Mouse (Mus musculus) testis, postnatal 10 days (tissue): ENCODE results near the gene Iqcb1.
"Not testable (repeated sequence)": the region's sequence is repeated elsewhere in the genome, so short reads cannot be mapped to it uniquely, and the experiment has no call there.

ENCODE experiments used
- DNase-seq: peaks from one replicate; pipeline ENCODE4 v3.0.0; 2021; ENCODE audit warnings: low spot score

Iqcb1 gene

GRCm38 (mm10) chr16:36828054-36828786 lies at the start of gene Iqcb1:
Gene Iqcb1 (plus strand): TSS chr16:36828385.
- DNase-seq = peak; percentile 86

- no peak for DNase-seq
Observed at GRCm38 (mm10) chr16:36784146-36784545, 44.0 kb upstream of the Iqcb1 start.

- peak; percentile 40 for DNase-seq
Observed at GRCm38 (mm10) chr16:36784594-36785313, 43.4 kb upstream of the Iqcb1 start, which contains the start of gene Slc15a2. Gene Slc15a2 (minus strand): TSS chr16:36784962.

GRCm38 (mm10) chr16:36786466-36786865 lies 41.7 kb upstream of the Iqcb1 start:
- no peak for DNase-seq

- DNase-seq = no peak
Observed at GRCm38 (mm10) chr16:36790166-36790565, 38.0 kb upstream of the Iqcb1 start.

- DNase-seq = no peak
Observed at GRCm38 (mm10) chr16:36794976-36795375, 33.2 kb upstream of the Iqcb1 start.

GRCm38 (mm10) chr16:36798334-36798733 lies 29.9 kb upstream of the Iqcb1 start:
- no peak for DNase-seq

- no peak for DNase-seq
Observed at GRCm38 (mm10) chr16:36802361-36802760, 25.8 kb upstream of the Iqcb1 start.

- no peak for DNase-seq
Observed at GRCm38 (mm10) chr16:36808616-36809015, 19.6 kb upstream of the Iqcb1 start.

- DNase-seq = no peak
Observed at GRCm38 (mm10) chr16:36813680-36814079, 14.5 kb upstream of the Iqcb1 start.

GRCm38 (mm10) chr16:36816916-36817315 lies 11.3 kb upstream of the Iqcb1 start:
- DNase-seq = no peak

- DNase-seq = peak; percentile 59
Observed at GRCm38 (mm10) chr16:36817321-36817926, 10.8 kb upstream of the Iqcb1 start.

- no peak for DNase-seq
Observed at GRCm38 (mm10) chr16:36820016-36820415, 8.2 kb upstream of the Iqcb1 start.

GRCm38 (mm10) chr16:36820747-36821146 lies 7.4 kb upstream of the Iqcb1 start:
- no peak for DNase-seq

- DNase-seq = no peak
Observed at GRCm38 (mm10) chr16:36821474-36821873, 6.7 kb upstream of the Iqcb1 start.

GRCm38 (mm10) chr16:36827611-36828053 lies 553 bp upstream of the Iqcb1 start:
- DNase-seq = no peak

- DNase-seq = no peak
Observed at GRCm38 (mm10) chr16:36828820-36829219, 635 bp downstream of the Iqcb1 start.

GRCm38 (mm10) chr16:36846894-36847293 lies 18.7 kb downstream of the Iqcb1 start:
- not testable (repeated sequence) for DNase-seq

GRCm38 (mm10) chr16:36851202-36851601 lies 23.0 kb downstream of the Iqcb1 start:
- DNase-seq = no peak

GRCm38 (mm10) chr16:36863585-36863984 lies 35.4 kb downstream of the Iqcb1 start:
- no peak for DNase-seq

GRCm38 (mm10) chr16:36869442-36869841 lies 41.3 kb downstream of the Iqcb1 start:
- no peak for DNase-seq

GRCm38 (mm10) chr16:36874583-36875275 lies 46.5 kb downstream of the Iqcb1 start, which contains the start of the genes Eaf2 and Golgb1:
Gene Eaf2 (minus strand): TSS chr16:36875003.
Gene Golgb1 (plus strand): TSS chr16:36875140.
- peak; percentile 95 for DNase-seq
